ENCODE assay signal across 8 mouse cellular contexts in genomic region chr2:167280090-167280985, GRCm38 (mm10). TPM values are rescaled to one million over a fixed set of nuclear protein-coding genes. Genes with fewer than 3 reads are reported as not detected.
A peak's percentile ranks its signal among the peaks of the same experiment; 100 is the strongest.
DNase-seq lines count a peak whose midpoint lies in the region; ATAC-seq lines count a peak whose summit lies in the region.

No protein-coding gene starts in this region.

- H3K27me3 ChIP-seq in heart, embryonic 11.5 days (ENCODE audit: control insufficient read depth, insufficient read depth, low read length): peaks cover 3% of the 10 kb centered on the region; the same call in 1 of the 2 replicates
- H3K27me3 ChIP-seq in limb, embryonic 13.5 days: no peaks in the 10 kb centered on the region
- no peaks in the 10 kb centered on the region for H3K27me3 ChIP-seq in midbrain, embryonic 16.5 days (ENCODE audit: control insufficient read depth, insufficient read depth, low read depth, low read length)

- no peak overlapping the region for H3K9ac ChIP-seq in heart, embryonic 11.5 days (ENCODE audit: low read depth, low read length)
- H3K9ac ChIP-seq in limb, embryonic 13.5 days: no peak overlapping the region
- no peak overlapping the region; the same call in 1 of the 2 replicates for H3K9ac ChIP-seq in midbrain, embryonic 16.5 days (ENCODE audit: low read depth, low read length)

- no peaks in the 10 kb centered on the region for H3K36me3 ChIP-seq in heart, embryonic 11.5 days (ENCODE audit: control insufficient read depth, insufficient read depth, low read length)
- H3K36me3 ChIP-seq in limb, embryonic 13.5 days: no peaks in the 10 kb centered on the region
- H3K36me3 ChIP-seq in midbrain, embryonic 16.5 days (ENCODE audit: control insufficient read depth, insufficient read depth, low read length): no peaks in the 10 kb centered on the region

- DNase-seq in heart, adult 11 months: peak; percentile 95
- peak; percentile 90 for DNase-seq in embryo, embryonic 11 days
- peak; percentile 50 to 73 for DNase-seq in gastrocnemius, postnatal 36 days
- peak; percentile 85 for DNase-seq in kidney, adult 18-20 months
- peak; percentile 51 for DNase-seq in spleen, adult 12 weeks (ENCODE audit: low spot score)

- H3K4me2 ChIP-seq in heart, embryonic 11.5 days: no peak overlapping the region
- no peak overlapping the region for H3K4me2 ChIP-seq in limb, embryonic 13.5 days (replicated peaks)
- no peak overlapping the region for H3K4me2 ChIP-seq in midbrain, embryonic 16.5 days (ENCODE audit: low read length)

- no peaks in the 10 kb centered on the region for H3K4me1 ChIP-seq in heart, embryonic 11.5 days (ENCODE audit: control insufficient read depth, insufficient read depth, low read length)
- no peaks in the 10 kb centered on the region for H3K4me1 ChIP-seq in limb, embryonic 13.5 days
- no peaks in the 10 kb centered on the region; the same call in 1 of the 2 replicates for H3K4me1 ChIP-seq in midbrain, embryonic 16.5 days (ENCODE audit: control insufficient read depth, insufficient read depth, low read length)

- H3K4me3 ChIP-seq in heart, embryonic 11.5 days (ENCODE audit: low read depth, low read length): no peak overlapping the region
- no peak overlapping the region for H3K4me3 ChIP-seq in limb, embryonic 13.5 days
- H3K4me3 ChIP-seq in midbrain, embryonic 16.5 days (ENCODE audit: low read depth, low read length): no peak overlapping the region

- H3K9me3 ChIP-seq in heart, embryonic 11.5 days (replicated peaks; ENCODE audit: control insufficient read depth, low read length): no peaks in the 10 kb centered on the region
- no peaks in the 10 kb centered on the region for H3K9me3 ChIP-seq in limb, embryonic 13.5 days
- H3K9me3 ChIP-seq in midbrain, embryonic 16.5 days (replicated peaks; ENCODE audit: control insufficient read depth, low read length, poor library complexity, severe bottlenecking): no peaks in the 10 kb centered on the region

- intact Hi-C loops in gastrocnemius, postnatal 36 days (cut with DNase I): loop anchor here (1.0 to 2.0 kb wide), 3 partner anchors 58 to 138 kb away; partner anchors contain the start of gene B4galt5

- no peak overlapping the region for H3K27ac ChIP-seq in heart, embryonic 11.5 days (ENCODE audit: low read depth, low read length)
- no peak overlapping the region for H3K27ac ChIP-seq in limb, embryonic 13.5 days
- no peak overlapping the region for H3K27ac ChIP-seq in midbrain, embryonic 16.5 days (ENCODE audit: low read length)

- WGBS in heart, embryonic 11.5 days (ENCODE audit: insufficient replicate concordance): 47% methylated on average over 26 of the region's 26 CpGs
- 44% methylated on average over 26 of the region's 26 CpGs for WGBS in limb, embryonic 13.5 days
- 46% methylated on average over 26 of the region's 26 CpGs for WGBS in midbrain, embryonic 16.5 days

- no peak; the same call in 1 of the 2 replicates for ATAC-seq in heart, embryonic 11.5 days (replicated peaks; ENCODE audit: insufficient number of reproducible peaks, low FRiP score, low TSS enrichment)
- peak; percentile 69; the same call in 1 of the 2 replicates for ATAC-seq in limb, embryonic 13.5 days (ENCODE audit: low FRiP score, low read depth)
- ATAC-seq in midbrain, embryonic 16.5 days: peak; percentile 81

RNA-seq across cellular contexts. Expression of gene Ptgis, which starts 39.9 kb away (rescaled TPM):
- polyA plus RNA-seq in heart, embryonic 11.5 days (2014; fragmentation: Nextera tagmentation; extraction: Ambion mirVana): 19.6 and 21.6 TPM in 2 replicates
- total RNA-seq in gastrocnemius, postnatal 36 days (2021): 1 to 10 TPM; 3.4 to 3.7 TPM
- 27.2 and 30.5 TPM in 2 replicates for polyA plus RNA-seq in limb, embryonic 13.5 days (2015; fragmentation: Nextera tagmentation; extraction: Ambion mirVana)
- 3.4 and 4.3 TPM in 2 replicates for polyA plus RNA-seq in midbrain, embryonic 16.5 days (2015; fragmentation: Nextera tagmentation; extraction: Ambion mirVana)
